Mouse (Mus musculus): ENCODE results near the gene Cttnbp2nl. TPM values are rescaled to one million over a fixed set of nuclear protein-coding genes. Genes with fewer than 3 reads are reported as not detected.
A peak's percentile ranks its signal among the peaks of the same experiment; 100 is the strongest.

Gene Cttnbp2nl
- polyA plus RNA-seq (2014; fragmentation: Nextera tagmentation; extraction: Ambion mirVana): 40.2 and 50.8 TPM in 2 replicates

- WGBS: 4% methylated on average over 31 of the region's 31 CpGs
- Histone ChIP-seq H3K9me3 (ENCODE audit: control insufficient read depth, low read length) (no peaks in the 10 kb centered on the region), H3K4me2 (ENCODE audit: low read depth, severe bottlenecking) (peak within 1 kb of the TSS; percentile 83), H3K27ac (replicated peaks; ENCODE audit: low read depth, low read length) (peak within 1 kb of the TSS; percentile 57; the same call in 1 of the 2 replicates), H3K4me1 (ENCODE audit: control insufficient read depth, insufficient read depth, low read length) (peaks cover 13% of the 10 kb centered on the region), H3K4me3 (ENCODE audit: low read depth, low read length) (peak within 1 kb of the TSS; percentile 89), H3K27me3 (ENCODE audit: control insufficient read depth, insufficient read depth, low read length) (no peaks in the 10 kb centered on the region), H3K36me3 (ENCODE audit: control insufficient read depth, insufficient read depth, low read length) (peaks cover 3% of the 10 kb centered on the region; the same call in 1 of the 2 replicates), H3K9ac (ENCODE audit: low read length) (peak within 1 kb of the TSS; percentile 84)
- ATAC-seq (ENCODE audit: insufficient number of reproducible peaks, low FRiP score, low TSS enrichment, low read depth) (peak; percentile 99), DNase-seq (ENCODE audit: low spot score) (peak; percentile 99)
Observed at GRCm38 (mm10) chr3:105052937-105053697, at the start of gene Cttnbp2nl. Gene Cttnbp2nl, minus strand, starts transcription at chr3:105053146.

DNA sequence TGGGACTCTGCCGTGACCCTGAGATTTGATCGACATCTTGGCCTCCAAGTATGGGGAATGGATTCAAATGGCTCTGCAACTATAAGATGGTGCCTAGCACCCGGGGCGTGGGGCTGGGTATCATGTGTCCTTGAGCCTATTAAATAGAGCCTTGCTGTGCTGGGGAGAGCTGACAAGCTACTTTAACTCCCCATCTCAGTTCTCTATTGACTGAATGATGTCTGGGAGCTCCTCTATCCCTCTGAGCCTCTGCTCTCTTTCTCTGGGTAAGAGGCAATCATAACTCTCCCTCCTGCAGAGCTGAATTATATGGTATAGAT, 47.3 kb upstream of the Cttnbp2nl start:
- no peak overlapping the region for H3K9ac ChIP-seq (ENCODE audit: low read length)
- no peak for DNase-seq (ENCODE audit: low spot score)
- H3K27me3 ChIP-seq (ENCODE audit: control insufficient read depth, insufficient read depth, low read length): no peaks in the 10 kb centered on the region
- H3K27ac ChIP-seq (replicated peaks; ENCODE audit: low read depth, low read length): no peak overlapping the region
- H3K4me1 ChIP-seq (ENCODE audit: control insufficient read depth, insufficient read depth, low read length): peaks cover 3% of the 10 kb centered on the region
- WGBS: 68% methylated on average over 4 of the region's 4 CpGs
- no peaks in the 10 kb centered on the region for H3K9me3 ChIP-seq (ENCODE audit: control insufficient read depth, low read length)
- no peaks in the 10 kb centered on the region for H3K36me3 ChIP-seq (ENCODE audit: control insufficient read depth, insufficient read depth, low read length)
- H3K4me3 ChIP-seq (ENCODE audit: low read depth, low read length): no peak overlapping the region
- H3K4me2 ChIP-seq (ENCODE audit: low read depth, severe bottlenecking): no peak overlapping the region
- ATAC-seq (ENCODE audit: insufficient number of reproducible peaks, low FRiP score, low TSS enrichment, low read depth): no peak

GRCm38 (mm10) chr3:105099526-105100269, 46.8 kb upstream of the Cttnbp2nl start:
- H3K27ac ChIP-seq (replicated peaks; ENCODE audit: low read depth, low read length): no peak overlapping the region
- 34% methylated on average over 15 of the region's 15 CpGs for WGBS
- H3K9me3 ChIP-seq (ENCODE audit: control insufficient read depth, low read length): no peaks in the 10 kb centered on the region
- H3K4me2 ChIP-seq (ENCODE audit: low read depth, severe bottlenecking): no peak overlapping the region
- H3K4me3 ChIP-seq (ENCODE audit: low read depth, low read length): no peak overlapping the region
- no peaks in the 10 kb centered on the region for H3K36me3 ChIP-seq (ENCODE audit: control insufficient read depth, insufficient read depth, low read length)
- ATAC-seq (ENCODE audit: insufficient number of reproducible peaks, low FRiP score, low TSS enrichment, low read depth) (no peak), DNase-seq (ENCODE audit: low spot score) (no peak)
- no peaks in the 10 kb centered on the region for H3K27me3 ChIP-seq (ENCODE audit: control insufficient read depth, insufficient read depth, low read length)
- no peak overlapping the region for H3K9ac ChIP-seq (ENCODE audit: low read length)
- peaks cover 3% of the 10 kb centered on the region for H3K4me1 ChIP-seq (ENCODE audit: control insufficient read depth, insufficient read depth, low read length)

GRCm38 (mm10) chr3:105097581-105097980, 44.6 kb upstream of the Cttnbp2nl start:
- Histone ChIP-seq H3K27me3 (ENCODE audit: control insufficient read depth, insufficient read depth, low read length) (no peaks in the 10 kb centered on the region), H3K4me3 (ENCODE audit: low read depth, low read length) (no peak overlapping the region), H3K9me3 (ENCODE audit: control insufficient read depth, low read length) (no peaks in the 10 kb centered on the region), H3K27ac (replicated peaks; ENCODE audit: low read depth, low read length) (no peak overlapping the region), H3K36me3 (ENCODE audit: control insufficient read depth, insufficient read depth, low read length) (no peaks in the 10 kb centered on the region), H3K4me2 (ENCODE audit: low read depth, severe bottlenecking) (no peak overlapping the region), H3K4me1 (ENCODE audit: control insufficient read depth, insufficient read depth, low read length) (peaks cover 3% of the 10 kb centered on the region), H3K9ac (ENCODE audit: low read length) (no peak overlapping the region)
- WGBS: 83% methylated on average over 4 of the region's 4 CpGs
- no peak for ATAC-seq (ENCODE audit: insufficient number of reproducible peaks, low FRiP score, low TSS enrichment, low read depth)
- no peak for DNase-seq (ENCODE audit: low spot score)

GRCm38 (mm10) chr3:105095026-105095425, 42.1 kb upstream of the Cttnbp2nl start:
- ATAC-seq (ENCODE audit: insufficient number of reproducible peaks, low FRiP score, low TSS enrichment, low read depth) (no peak), DNase-seq (ENCODE audit: low spot score) (no peak)
- Histone ChIP-seq H3K9me3 (ENCODE audit: control insufficient read depth, low read length) (no peaks in the 10 kb centered on the region), H3K4me3 (ENCODE audit: low read depth, low read length) (no peak overlapping the region), H3K27ac (replicated peaks; ENCODE audit: low read depth, low read length) (no peak overlapping the region), H3K27me3 (ENCODE audit: control insufficient read depth, insufficient read depth, low read length) (no peaks in the 10 kb centered on the region), H3K9ac (ENCODE audit: low read length) (no peak overlapping the region), H3K4me2 (ENCODE audit: low read depth, severe bottlenecking) (no peak overlapping the region), H3K4me1 (ENCODE audit: control insufficient read depth, insufficient read depth, low read length) (peaks cover 3% of the 10 kb centered on the region), H3K36me3 (ENCODE audit: control insufficient read depth, insufficient read depth, low read length) (no peaks in the 10 kb centered on the region)
- WGBS: 85% methylated on average over 5 of the region's 5 CpGs

DNA sequence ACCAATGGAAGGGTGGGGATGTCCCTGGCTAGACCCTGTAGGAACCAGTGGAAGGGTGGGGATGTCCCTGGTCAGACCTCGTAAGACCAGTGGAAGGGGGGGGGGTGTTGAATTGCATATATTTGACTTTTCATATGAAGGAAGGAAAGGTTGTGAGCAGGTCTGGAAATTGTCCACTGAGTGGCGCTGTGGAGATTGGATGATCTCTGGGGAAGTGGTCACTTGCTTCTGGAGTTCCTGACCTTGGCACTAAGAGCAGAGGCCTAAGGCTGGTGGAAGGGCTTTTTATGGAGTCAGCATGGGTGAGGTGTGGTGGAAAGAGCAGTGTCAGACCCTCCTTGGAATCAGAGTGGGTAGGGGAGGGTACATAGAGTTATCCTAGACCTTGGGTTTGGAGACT, 41.5 kb upstream of the Cttnbp2nl start:
- Histone ChIP-seq H3K9me3 (ENCODE audit: control insufficient read depth, low read length) (no peaks in the 10 kb centered on the region), H3K27ac (replicated peaks; ENCODE audit: low read depth, low read length) (no peak overlapping the region), H3K4me3 (ENCODE audit: low read depth, low read length) (no peak overlapping the region), H3K9ac (ENCODE audit: low read length) (no peak overlapping the region), H3K4me2 (ENCODE audit: low read depth, severe bottlenecking) (no peak overlapping the region), H3K36me3 (ENCODE audit: control insufficient read depth, insufficient read depth, low read length) (no peaks in the 10 kb centered on the region), H3K27me3 (ENCODE audit: control insufficient read depth, insufficient read depth, low read length) (no peaks in the 10 kb centered on the region), H3K4me1 (ENCODE audit: control insufficient read depth, insufficient read depth, low read length) (no peaks in the 10 kb centered on the region)
- WGBS: 59% methylated on average over 2 of the region's 2 CpGs
- ATAC-seq (ENCODE audit: insufficient number of reproducible peaks, low FRiP score, low TSS enrichment, low read depth): no peak
- DNase-seq (ENCODE audit: low spot score): no peak

DNA sequence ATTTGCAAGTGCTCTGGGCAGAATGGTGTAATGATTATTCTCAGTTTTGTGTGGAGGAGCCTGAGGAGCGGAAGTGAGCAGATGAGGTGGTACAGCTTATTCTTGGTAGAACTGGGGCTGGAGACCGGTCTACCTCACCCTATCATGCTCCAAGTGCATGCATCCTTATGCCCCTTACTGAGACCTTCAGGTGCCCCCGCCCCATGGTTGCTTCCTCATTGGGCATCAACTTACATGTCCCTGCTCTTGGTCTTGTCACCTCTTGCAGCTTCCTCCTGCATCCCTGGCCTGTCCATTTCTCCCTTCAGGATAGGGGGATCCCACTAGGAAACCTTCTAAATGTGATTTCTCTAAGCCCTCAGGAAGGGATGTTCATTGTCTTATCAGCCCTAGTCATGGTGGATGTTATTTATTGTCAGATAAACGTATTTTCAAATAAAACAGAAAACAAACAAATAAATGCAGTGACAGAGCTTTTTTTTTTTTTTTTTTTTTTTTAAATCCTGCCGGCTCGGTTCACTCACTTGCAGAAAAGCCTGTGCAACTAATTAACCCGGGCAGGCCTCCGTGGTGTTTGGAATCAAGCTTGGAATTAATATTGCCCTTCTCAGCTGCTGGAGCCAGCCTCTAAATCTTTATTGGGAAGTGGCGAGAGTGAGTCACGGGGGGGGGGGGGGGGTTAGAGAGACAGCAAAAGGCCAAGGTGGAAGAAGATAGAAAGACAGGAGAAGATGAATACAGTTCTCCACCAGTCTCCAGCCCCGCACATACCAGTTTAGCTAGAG, 40.0 kb upstream of the Cttnbp2nl start:
- no peaks in the 10 kb centered on the region for H3K36me3 ChIP-seq (ENCODE audit: control insufficient read depth, insufficient read depth, low read length)
- no peaks in the 10 kb centered on the region for H3K4me1 ChIP-seq (ENCODE audit: control insufficient read depth, insufficient read depth, low read length)
- WGBS: 51% methylated on average over 11 of the region's 11 CpGs
- no peak overlapping the region for H3K9ac ChIP-seq (ENCODE audit: low read length)
- DNase-seq (ENCODE audit: low spot score) (no peak), ATAC-seq (ENCODE audit: insufficient number of reproducible peaks, low FRiP score, low TSS enrichment, low read depth) (no peak)
- no peaks in the 10 kb centered on the region for H3K9me3 ChIP-seq (ENCODE audit: control insufficient read depth, low read length)
- no peak overlapping the region for H3K4me3 ChIP-seq (ENCODE audit: low read depth, low read length)
- H3K27me3 ChIP-seq (ENCODE audit: control insufficient read depth, insufficient read depth, low read length): no peaks in the 10 kb centered on the region
- H3K27ac ChIP-seq (replicated peaks; ENCODE audit: low read depth, low read length): no peak overlapping the region
- H3K4me2 ChIP-seq (ENCODE audit: low read depth, severe bottlenecking): no peak overlapping the region

DNA sequence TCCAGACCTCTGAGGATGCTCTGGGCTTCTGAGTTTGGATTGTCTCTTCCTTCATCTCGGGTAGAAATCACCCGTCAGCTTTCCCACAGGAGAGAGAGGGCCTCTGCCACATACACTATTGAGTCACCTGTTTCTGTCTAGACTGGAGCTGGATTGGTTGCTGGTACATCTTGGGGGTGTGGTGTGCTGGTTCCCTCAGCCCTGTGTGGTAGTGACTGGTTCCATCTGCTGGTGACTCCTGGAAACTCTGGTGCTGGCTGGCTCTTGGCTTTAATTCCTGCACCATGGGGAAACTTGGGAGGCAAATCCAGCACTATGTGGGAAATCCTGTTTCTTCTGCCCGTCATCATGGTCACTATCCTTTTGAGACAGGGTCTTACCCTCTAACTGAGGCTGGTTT, 38.0 kb upstream of the Cttnbp2nl start:
- Histone ChIP-seq H3K4me2 (ENCODE audit: low read depth, severe bottlenecking) (no peak overlapping the region), H3K4me1 (ENCODE audit: control insufficient read depth, insufficient read depth, low read length) (peaks cover 3% of the 10 kb centered on the region; the same call in 1 of the 2 replicates)

More for the DNA sequence above, 38.0 kb upstream of the Cttnbp2nl start:
- no peak overlapping the region for H3K9ac ChIP-seq (ENCODE audit: low read length)
- no peaks in the 10 kb centered on the region for H3K9me3 ChIP-seq (ENCODE audit: control insufficient read depth, low read length)
- peak; percentile 70 for DNase-seq (ENCODE audit: low spot score)
- no peak overlapping the region for H3K4me3 ChIP-seq (ENCODE audit: low read depth, low read length)
- H3K27me3 ChIP-seq (ENCODE audit: control insufficient read depth, insufficient read depth, low read length): no peaks in the 10 kb centered on the region
- no peak overlapping the region for H3K27ac ChIP-seq (replicated peaks; ENCODE audit: low read depth, low read length)
- WGBS: 28% methylated on average over 3 of the region's 3 CpGs
- peak; percentile 74; the same call in 1 of the 2 replicates for ATAC-seq (ENCODE audit: insufficient number of reproducible peaks, low FRiP score, low TSS enrichment, low read depth)
- no peaks in the 10 kb centered on the region for H3K36me3 ChIP-seq (ENCODE audit: control insufficient read depth, insufficient read depth, low read length)
